Mouse (Mus musculus): ENCODE results near the gene Btbd35f2. TPM values are rescaled to one million over a fixed set of nuclear protein-coding genes. Genes with fewer than 3 reads are reported as not detected.
"Not testable (repeated sequence)": the region's sequence is repeated elsewhere in the genome, so short reads cannot be mapped to it uniquely, and the experiment has no call there.

Gene Btbd35f2
- polyA plus RNA-seq (2012; fragmentation: generic; extraction: Trizol): not detected

DNA sequence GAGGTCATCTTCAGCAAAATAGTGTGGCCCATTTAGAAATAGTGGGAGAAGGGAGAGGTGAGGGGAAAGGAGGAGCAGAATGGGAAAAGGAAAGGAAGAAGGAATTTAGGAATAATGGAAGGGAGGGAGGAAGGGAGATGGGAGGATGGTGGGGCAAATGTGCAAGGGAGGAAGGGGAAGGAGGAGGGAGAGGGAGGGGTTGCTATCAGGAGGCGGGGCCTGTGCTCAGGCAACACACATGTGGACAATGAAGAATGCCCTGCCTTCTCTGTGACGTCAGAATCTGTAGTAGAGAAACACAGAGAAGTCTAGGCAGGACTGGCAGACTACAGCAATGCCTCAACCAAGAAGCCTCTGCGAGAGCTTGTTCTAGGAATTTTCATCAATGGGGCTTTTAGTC is at the start of gene Btbd35f2:
Gene Btbd35f2, plus strand, starts transcription at position 301 of the 400 bp plus-strand sequence.
- not testable (repeated sequence) for H3K36me3 ChIP-seq (ENCODE audit: control insufficient read depth, insufficient read depth); H3K4me2 ChIP-seq (ENCODE audit: low read depth); H3K27me3 ChIP-seq (ENCODE audit: control insufficient read depth, insufficient read depth, insufficient read length); H3K4me3 ChIP-seq; H3ac ChIP-seq (ENCODE audit: control insufficient read depth, insufficient read length); H3K79me2 ChIP-seq (ENCODE audit: control insufficient read depth, insufficient read depth)

Other genes with a start within 250 kb of the Btbd35f2 start
- gene Btbd35f22, start 230.6 kb upstream of the Btbd35f2 start, polyA plus RNA-seq (2012; fragmentation: generic; extraction: Trizol): not detected

All from myocyte (in vitro differentiated cells).